Mouse (Mus musculus): Measurements from ENCODE around the gene Polr1a. TPM values are rescaled to one million over a fixed set of nuclear protein-coding genes. Genes with fewer than 3 reads are reported as not detected.

Polr1a gene
- polyA plus RNA-seq (2012; rRNA removed): 41.5 and 50.1 TPM in 2 replicates

GRCm38 (mm10) chr6:71908481-71909381, at the start of gene Polr1a, which contains the start of gene Ptcd3:
TSS of gene Polr1a (plus strand) at chr6:71909053.
TSS of gene Ptcd3 (minus strand) at chr6:71908750.

Other genes starting within 250 kb of the Polr1a start
- 6.3 and 6.9 TPM in 2 replicates for gene Reep1, start 201.5 kb upstream of the Polr1a start, polyA plus RNA-seq (2012; rRNA removed)
- 4.3 and 6.4 TPM in 2 replicates for gene Mrpl35, start 82.1 kb upstream of the Polr1a start, polyA plus RNA-seq (2012; rRNA removed)
- 47.0 and 51.4 TPM in 2 replicates for gene Immt, start 77.7 kb upstream of the Polr1a start, polyA plus RNA-seq (2012; rRNA removed)
- 6.9 and 10.0 TPM in 2 replicates for gene Ptcd3, start 303 bp upstream of the Polr1a start, polyA plus RNA-seq (2012; rRNA removed)
- 194 and 215 TPM in 2 replicates for gene St3gal5, start 188.5 kb downstream of the Polr1a start, polyA plus RNA-seq (2012; rRNA removed)